Mouse (Mus musculus) hindlimb bud, embryonic 11.5 days (tissue): ENCODE results near the gene Kcnj9.

Experiments
- DNase-seq: peaks from one replicate; pipeline ENCODE4 v3.0.0-alpha.2; 2012; ENCODE audit warnings: low read depth, low spot score; ENCODE audit errors: extremely low spot score

Kcnj9 gene

GRCm38 (mm10) chr1:172295751-172296197 lies 33.3 kb downstream of the Kcnj9 start:
- DNase-seq = no peak

- no peak for DNase-seq
Measured at GRCm38 (mm10) chr1:172293449-172293848, 35.7 kb downstream of the Kcnj9 start.

- no peak for DNase-seq
Measured at GRCm38 (mm10) chr1:172292880-172293279, 36.2 kb downstream of the Kcnj9 start.

- no peak for DNase-seq
Measured at GRCm38 (mm10) chr1:172289617-172289946, 39.5 kb downstream of the Kcnj9 start.

- DNase-seq = no peak
Measured at GRCm38 (mm10) chr1:172288900-172289616, 40.1 kb downstream of the Kcnj9 start.

GRCm38 (mm10) chr1:172286740-172287139 lies 42.4 kb downstream of the Kcnj9 start:
- no peak for DNase-seq

GRCm38 (mm10) chr1:172284221-172284620 lies 44.9 kb downstream of the Kcnj9 start:
- no peak for DNase-seq

- no peak for DNase-seq
Measured at GRCm38 (mm10) chr1:172283073-172283472, 46.0 kb downstream of the Kcnj9 start.

GRCm38 (mm10) chr1:172281522-172282254 lies 47.4 kb downstream of the Kcnj9 start:
- DNase-seq = no peak

- no peak for DNase-seq
Measured at GRCm38 (mm10) chr1:172279768-172280509, 49.2 kb downstream of the Kcnj9 start.

- no peak for DNase-seq
Measured at GRCm38 (mm10) chr1:172278328-172278727, 50.8 kb downstream of the Kcnj9 start.

GRCm38 (mm10) chr1:172277172-172277571 lies 51.9 kb downstream of the Kcnj9 start:
- DNase-seq = no peak

GRCm38 (mm10) chr1:172274547-172274946 lies 54.6 kb downstream of the Kcnj9 start:
- DNase-seq = no peak

GRCm38 (mm10) chr1:172274116-172274515 lies 55.0 kb downstream of the Kcnj9 start:
- no peak for DNase-seq

GRCm38 (mm10) chr1:172273386-172273785 lies 55.7 kb downstream of the Kcnj9 start:
- no peak for DNase-seq

GRCm38 (mm10) chr1:172271765-172272164 lies 57.4 kb downstream of the Kcnj9 start:
- DNase-seq = no peak

- no peak for DNase-seq
Measured at GRCm38 (mm10) chr1:172271208-172271607, 57.9 kb downstream of the Kcnj9 start.
